Mouse (Mus musculus) G1E (cell line): ENCODE results near the gene Itga10. TPM values are rescaled to one million over a fixed set of nuclear protein-coding genes. Genes with fewer than 3 reads are reported as not detected.
"Not testable (repeated sequence)": the region's sequence is repeated elsewhere in the genome, so short reads cannot be mapped to it uniquely, and the experiment has no call there.

Source experiments
- ATAC-seq: 2 replicates; pipeline ENCODE4 v1.8.0; 2016; ENCODE audit warnings: mild to moderate bottlenecking; ENCODE audit not compliant: insufficient number of reproducible peaks, poor library complexity, low FRiP score, severe bottlenecking; ENCODE audit errors: extremely low read depth
- DNase-seq: peaks from one replicate; pipeline ENCODE4 v3.0.0; 2012; ENCODE audit warnings: low spot score
- H3K27me3 ChIP-seq: 2 replicates; pipeline ENCODE4 v1.6.1; 2012; ENCODE audit warnings: mild to moderate bottlenecking, low read length, inconsistent platforms; ENCODE audit not compliant: insufficient read depth
- H3K36me3 ChIP-seq: replicated peaks from 2 replicates; pipeline ENCODE3; 2012; ENCODE audit warnings: mild to moderate bottlenecking, inconsistent platforms
- H3K4me1 ChIP-seq: 2 replicates; pipeline ENCODE4 v1.6.1; 2012; ENCODE audit warnings: low read depth, low read length, inconsistent platforms, mixed read lengths; ENCODE audit not compliant: insufficient read depth
- H3K4me3 ChIP-seq: 2 replicates; pipeline ENCODE4 v1.5.1; 2012; ENCODE audit warnings: low read depth, mild to moderate bottlenecking, inconsistent platforms, low read length, moderate library complexity, mixed read lengths
- H3K9me3 ChIP-seq: replicated peaks from 2 replicates; pipeline ENCODE4 v1.6.1; 2012; ENCODE audit warnings: inconsistent platforms
- CTCF ChIP-seq: IDR thresholded peaks from 2 replicates; pipeline ENCODE4 v1.5.1; 2012; ENCODE audit warnings: low read depth, low read length, inconsistent platforms, mixed read lengths
- GATA1 ChIP-seq: IDR thresholded peaks from 2 replicates; pipeline ENCODE4 v1.6.1; 2012; ENCODE audit warnings: borderline replicate concordance, low read length, inconsistent platforms, mixed read lengths
- GATA2 ChIP-seq: IDR thresholded peaks from 2 replicates; pipeline ENCODE4 v1.6.1; 2012; ENCODE audit warnings: low read depth, low read length, inconsistent platforms, borderline replicate concordance
- POLR2AphosphoS5 ChIP-seq: IDR thresholded peaks from 2 replicates; pipeline ENCODE4 v1.6.1; 2012; ENCODE audit warnings: low read depth, low read length, inconsistent platforms; ENCODE audit not compliant: insufficient replicate concordance
- TAL1 ChIP-seq: conservative IDR thresholded peaks from 2 replicates; pipeline ENCODE4 v1.6.1; 2012; ENCODE audit warnings: low read depth, low read length, inconsistent platforms, mixed read lengths
- polyA plus RNA-seq: library from polyadenylated mRNA; stranded (reverse); fragments of >175 nt; gene quantifications from 2 replicates; pipeline ENCODE4 v1.2.3, GENCODE M21; 2012
- total RNA-seq, 2 experiments: library from RNA; stranded (forward) in 1 of 2; stranded (reverse) in 1 of 2; fragments of 200-1000 nt in 1 of 2; fragments of >200 nt in 1 of 2; fragmentation: Nextera tagmentation in 1 of 2; gene quantifications; 2 replicates each; pipeline ENCODE4 v1.2.3; 2014 to 2017

Itga10 gene
- total and polyA plus RNA-seq, 3 experiments: 0.20 to 8.3 (median 0.33) TPM

DNA sequence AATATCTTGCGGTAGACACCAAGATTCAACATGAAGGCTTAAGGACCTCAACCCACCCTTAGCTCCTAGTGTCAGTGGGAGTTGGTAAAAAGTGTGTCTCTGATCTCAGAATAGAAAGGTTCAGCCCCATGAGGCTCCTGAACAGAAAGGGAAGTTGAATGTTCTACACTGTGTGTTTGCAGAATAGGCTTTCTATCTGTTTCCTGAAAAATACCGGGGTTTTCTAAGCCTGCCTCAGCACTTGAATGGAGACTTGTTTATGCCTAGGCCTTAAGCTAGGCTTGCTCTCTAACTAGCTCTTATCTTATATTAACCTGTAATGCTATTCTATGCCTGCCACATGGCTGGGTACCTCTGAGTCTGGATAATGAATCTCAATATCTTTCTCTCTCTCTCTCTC, 15.5 kb downstream of the Itga10 start:
- DNase-seq (no peak), ATAC-seq (no peak)
- Histone ChIP-seq H3K4me3 (no peak overlapping the region), H3K36me3 (peaks cover 2% of the 10 kb centered on the region), H3K4me1 (peaks cover 6% of the 10 kb centered on the region), H3K27me3 (peaks cover 7% of the 10 kb centered on the region), H3K9me3 (no peaks in the 10 kb centered on the region)
- TF ChIP-seq CTCF (no peak), GATA1 (no peak), POLR2AphosphoS5 (no peak), TAL1 (no peak), GATA2 (no peak)

DNA sequence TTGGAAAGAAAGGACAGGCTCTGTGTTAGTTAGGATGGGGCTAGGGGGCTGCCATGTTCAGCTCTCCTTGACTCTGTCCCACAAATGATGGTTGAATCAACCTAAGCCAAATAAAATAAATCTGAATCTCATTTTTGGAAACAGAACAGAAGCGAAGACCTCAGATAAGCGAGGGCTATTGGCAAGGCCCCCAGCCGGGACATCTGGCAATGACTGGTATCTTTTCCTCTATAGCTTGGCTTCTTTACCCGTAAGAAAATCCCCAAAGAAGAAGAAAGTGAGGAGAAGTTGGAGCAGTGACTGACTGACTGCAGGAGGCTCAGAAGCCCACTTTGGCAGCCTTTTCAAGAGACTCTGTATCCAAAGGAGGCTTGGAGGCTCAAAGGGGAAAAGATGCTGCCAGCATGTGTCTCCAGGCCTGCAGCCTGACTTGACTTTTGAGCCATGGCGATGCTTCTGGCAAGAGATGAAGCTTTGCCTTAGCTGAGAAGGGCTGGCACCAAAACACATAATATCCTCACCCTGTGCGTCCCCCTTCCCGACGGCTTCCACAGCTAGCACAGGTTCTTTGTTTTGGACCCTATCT, 17.4 kb downstream of the Itga10 start:
- H3K27me3 ChIP-seq: peaks cover 9% of the 10 kb centered on the region
- TF ChIP-seq CTCF: no peak
- TF ChIP-seq GATA2: no peak
- TF ChIP-seq TAL1: no peak
- TF ChIP-seq POLR2AphosphoS5: no peak
- TF ChIP-seq GATA1: no peak
- peaks cover 6% of the 10 kb centered on the region for H3K4me1 ChIP-seq
- ATAC-seq (no peak), DNase-seq (no peak)
- H3K36me3 ChIP-seq: no peaks in the 10 kb centered on the region
- no peaks in the 10 kb centered on the region for H3K9me3 ChIP-seq
- no peak overlapping the region for H3K4me3 ChIP-seq

DNA sequence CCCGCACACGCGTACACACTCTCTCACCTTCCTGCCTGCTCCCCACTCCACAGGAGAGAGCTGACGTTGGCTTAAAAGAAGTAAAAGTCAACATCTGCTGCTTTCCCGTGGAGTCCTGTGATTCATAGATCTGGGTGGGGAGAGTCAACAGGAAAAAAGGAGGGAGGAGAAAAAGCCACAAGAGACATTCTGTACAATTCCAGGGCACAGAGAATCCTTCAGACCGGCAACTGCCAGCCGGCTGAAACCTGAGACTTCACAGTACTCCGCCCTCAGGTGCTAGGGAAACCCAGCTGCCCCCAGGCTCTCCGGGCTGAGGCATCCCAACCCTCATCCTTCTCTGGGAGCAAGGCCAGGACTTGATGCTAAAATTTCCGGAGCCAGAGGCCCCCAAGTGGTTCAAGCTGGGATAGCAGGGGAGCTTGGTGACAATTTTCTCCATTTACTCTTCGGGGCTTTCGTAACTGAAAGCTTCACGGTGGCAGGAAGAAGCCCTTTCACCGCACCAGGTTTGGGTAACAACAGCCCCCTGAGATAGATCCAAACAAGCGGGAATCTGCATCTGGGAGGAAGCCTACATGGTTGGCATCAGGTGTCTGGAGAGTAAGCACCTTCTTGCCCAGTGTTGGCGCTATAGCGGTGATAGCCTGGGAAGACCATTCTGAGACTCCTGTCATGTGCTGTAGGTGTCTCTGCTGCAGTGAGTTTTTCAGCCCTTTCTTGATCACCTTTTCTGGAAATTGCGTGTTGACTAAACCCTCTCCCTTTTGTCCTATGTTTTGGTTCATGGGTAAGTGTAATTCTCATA, 18.3 kb downstream of the Itga10 start:
- Histone ChIP-seq H3K4me1 (peaks cover 6% of the 10 kb centered on the region), H3K36me3 (no peaks in the 10 kb centered on the region), H3K4me3 (no peak overlapping the region), H3K9me3 (no peaks in the 10 kb centered on the region), H3K27me3 (peaks cover 9% of the 10 kb centered on the region)
- peak; percentile 51 for DNase-seq
- no peak for ATAC-seq
- peak; percentile 52 for TF ChIP-seq CTCF
- no peak for TF ChIP-seq GATA1
- TF ChIP-seq GATA2: no peak

DNA sequence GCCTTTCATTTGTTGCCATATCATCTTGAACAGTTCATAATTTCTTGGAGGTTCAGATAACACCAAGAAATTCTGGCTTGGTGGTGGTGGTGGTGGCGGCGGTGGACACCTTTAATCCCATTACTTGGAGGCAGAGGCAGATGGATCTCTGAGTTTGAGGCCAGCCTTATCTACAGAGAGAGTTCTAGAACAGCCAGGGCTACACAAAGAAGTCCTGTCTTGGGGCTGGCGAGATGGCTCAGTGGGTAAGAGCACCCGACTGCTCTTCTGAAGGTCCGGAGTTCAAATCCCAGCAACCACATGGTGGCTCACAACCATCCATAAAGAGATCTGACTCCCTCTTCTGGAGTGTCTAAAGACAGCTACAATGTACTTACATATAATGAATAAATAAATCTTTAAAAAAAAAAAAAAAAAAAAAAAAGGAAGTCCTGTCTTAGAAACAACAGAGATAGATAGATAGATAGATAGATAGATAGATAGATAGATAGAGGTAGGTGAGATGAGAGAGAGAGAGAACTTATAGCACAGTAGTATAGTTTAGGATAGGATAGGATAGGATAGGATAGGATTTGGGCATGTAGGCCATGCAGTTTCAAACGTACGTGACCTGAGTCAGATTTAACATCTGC, 20.5 kb downstream of the Itga10 start:
- Histone ChIP-seq H3K4me1 (peaks cover 18% of the 10 kb centered on the region), H3K27me3 (peaks cover 21% of the 10 kb centered on the region)
- not testable (repeated sequence) for ATAC-seq, DNase-seq, H3K36me3 ChIP-seq, H3K9me3 ChIP-seq, H3K4me3 ChIP-seq

DNA sequence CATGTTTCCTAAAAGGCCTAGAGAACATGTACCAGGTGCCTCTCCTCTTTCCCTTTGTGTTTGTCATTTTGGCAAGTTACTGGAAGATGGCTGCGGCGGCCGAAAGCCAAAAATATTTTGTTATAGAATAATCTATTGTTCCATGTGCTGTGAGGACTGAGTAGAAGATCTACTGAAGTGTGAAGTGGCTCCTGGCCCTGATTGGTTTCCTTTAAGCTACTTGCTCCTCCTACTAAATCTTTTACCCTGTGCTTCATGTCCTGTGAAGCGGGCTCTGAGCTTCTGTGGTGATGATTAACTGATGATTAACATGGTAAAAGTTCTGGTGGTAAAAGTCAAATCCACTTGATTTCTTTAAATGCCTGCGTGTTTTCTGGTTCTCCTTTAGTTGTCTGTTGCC, 21.5 kb downstream of the Itga10 start:
- no peak for ATAC-seq
- H3K4me1 ChIP-seq: peaks cover 18% of the 10 kb centered on the region
- no peak for DNase-seq
- no peaks in the 10 kb centered on the region for H3K9me3 ChIP-seq
- peaks cover 25% of the 10 kb centered on the region for H3K27me3 ChIP-seq
- H3K36me3 ChIP-seq: no peaks in the 10 kb centered on the region
- no peak for TF ChIP-seq GATA2
- no peak for TF ChIP-seq CTCF
- no peak for TF ChIP-seq GATA1
- no peak for TF ChIP-seq POLR2AphosphoS5
- no peak for TF ChIP-seq TAL1
- no peak overlapping the region for H3K4me3 ChIP-seq

DNA sequence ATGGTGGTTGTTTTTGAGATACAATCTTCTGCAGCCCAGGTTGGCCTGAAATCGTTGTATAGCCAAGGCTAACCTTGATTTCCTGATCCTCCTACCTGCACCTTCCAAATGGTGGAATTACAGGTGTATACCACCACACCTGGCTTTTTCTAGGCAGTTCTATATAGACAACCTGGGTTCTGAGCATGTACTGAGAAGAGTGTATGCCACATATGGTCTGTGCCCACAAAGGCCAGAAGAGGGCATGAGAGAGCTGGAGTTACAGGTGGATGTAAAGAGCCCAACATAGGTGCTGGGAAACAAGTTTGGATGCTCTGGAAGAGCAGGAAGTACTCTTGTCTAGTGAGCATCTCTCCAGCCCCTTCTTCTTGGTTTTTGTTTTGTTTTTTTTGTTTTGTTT, 21.9 kb downstream of the Itga10 start:
- no peak for DNase-seq

More for the DNA sequence above, 21.9 kb downstream of the Itga10 start:
- H3K27me3 ChIP-seq: peaks cover 29% of the 10 kb centered on the region
- ATAC-seq: no peak
- H3K36me3 ChIP-seq: no peaks in the 10 kb centered on the region
- no peaks in the 10 kb centered on the region for H3K9me3 ChIP-seq
- H3K4me1 ChIP-seq: peaks cover 18% of the 10 kb centered on the region
- TF ChIP-seq GATA1 (no peak), CTCF (peak; percentile 7; the same call in 1 of the 2 replicates), TAL1 (no peak)
- H3K4me3 ChIP-seq: no peak overlapping the region
